In the genomic region with DNA sequence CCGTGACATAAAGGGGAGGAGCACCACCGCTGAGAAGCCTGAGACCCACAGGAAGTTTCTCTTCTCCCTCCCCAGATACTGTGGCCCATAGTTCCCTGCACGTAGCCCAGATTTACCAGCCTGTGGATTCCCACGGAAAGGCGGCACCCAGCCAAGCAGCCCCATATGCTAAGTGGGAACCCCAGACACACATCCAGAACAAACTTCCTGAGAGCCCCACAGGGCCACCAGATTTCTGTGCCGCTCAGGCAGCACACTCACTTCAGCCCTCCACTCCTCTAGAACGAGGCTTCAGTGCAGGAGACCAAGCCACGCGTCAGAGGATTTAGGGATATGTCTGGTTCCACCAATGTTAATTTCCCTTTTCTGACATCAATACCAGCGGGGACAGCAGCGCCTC, we compare ENCODE assay signal across 11 mouse cellular contexts.
DNase-seq lines count a peak whose midpoint lies in the region; ATAC-seq and TF ChIP-seq lines count a peak whose summit lies in the region.
"Had no signal": no experiment of that assay in that cellular context is flagged by ENCODE, and none has a peak within 500 bp of the region (broad histone marks: within the 10 kb centered on the region; RNA-seq: fewer than 3 reads in every experiment).

No protein-coding gene starts in this region.

- H3K4me1 ChIP-seq in heart, postnatal 0 days (ENCODE audit: control insufficient read depth, insufficient read depth): peaks cover 21% of the 10 kb centered on the region
- H3K4me1 ChIP-seq in neural tube, embryonic 12.5 days: peaks cover 22% of the 10 kb centered on the region
- H3K4me1 ChIP-seq in midbrain, embryonic 10.5 days: peaks cover 37% of the 10 kb centered on the region

- no peak overlapping the region for H3K9ac ChIP-seq in heart, postnatal 0 days (replicated peaks; ENCODE audit: low read depth, low read length)
- H3K9ac ChIP-seq in neural tube, embryonic 12.5 days: no peak overlapping the region
- H3K9ac ChIP-seq: embryonic facial prominence, embryonic 15.5 days; midbrain, embryonic 12.5 days had no signal

- no peaks in the 10 kb centered on the region for H3K9me3 ChIP-seq in heart, postnatal 0 days (replicated peaks; ENCODE audit: control insufficient read depth, low read length)
- no peaks in the 10 kb centered on the region for H3K9me3 ChIP-seq in neural tube, embryonic 12.5 days
- H3K9me3 ChIP-seq in midbrain, embryonic 10.5 days (replicated peaks): no peaks in the 10 kb centered on the region
- H3K9me3 ChIP-seq: embryonic facial prominence, embryonic 15.5 days; midbrain, embryonic 12.5 days had no signal

- H3K4me3 ChIP-seq in heart, postnatal 0 days (ENCODE audit: low read depth, low read length): peak overlapping the region; percentile 22
- H3K4me3 ChIP-seq in neural tube, embryonic 12.5 days: no peak overlapping the region
- no peak overlapping the region for H3K4me3 ChIP-seq in midbrain, embryonic 10.5 days
- H3K4me3 ChIP-seq: embryonic facial prominence, embryonic 15.5 days; midbrain, embryonic 12.5 days had no signal

- WGBS in heart, postnatal 0 days: 25% methylated on average over 11 of the region's 11 CpGs
- WGBS in neural tube, embryonic 12.5 days: 69% methylated on average over 11 of the region's 11 CpGs
- 73% methylated on average over 11 of the region's 11 CpGs for WGBS in midbrain, embryonic 10.5 days

- intact Hi-C loops in heart, postnatal 10 days (cut with DNase I): no loop called here

- H3K27ac ChIP-seq in heart, postnatal 0 days (ENCODE audit: low read depth): 0 out of 2 replicates have a peak overlapping the region, but pooled peaks have one; percentile 0
- no peak overlapping the region for H3K27ac ChIP-seq in neural tube, embryonic 12.5 days
- H3K27ac ChIP-seq in midbrain, embryonic 10.5 days (replicated peaks): no peak overlapping the region
- H3K27ac ChIP-seq: embryonic facial prominence, embryonic 15.5 days; midbrain, embryonic 12.5 days had no signal

- no peak for TF ChIP-seq EP300 in heart, postnatal 0 days (IDR thresholded peaks at IDR 0.05; ENCODE audit: low read depth)

- no peaks in the 10 kb centered on the region for H3K36me3 ChIP-seq in heart, postnatal 0 days (replicated peaks; ENCODE audit: control insufficient read depth, insufficient read depth, low read length)
- no peaks in the 10 kb centered on the region for H3K36me3 ChIP-seq in neural tube, embryonic 12.5 days
- no peaks in the 10 kb centered on the region for H3K36me3 ChIP-seq in midbrain, embryonic 10.5 days
- H3K36me3 ChIP-seq: embryonic facial prominence, embryonic 15.5 days; midbrain, embryonic 12.5 days had no signal

- TF ChIP-seq CTCF in heart, postnatal 0 days (IDR thresholded peaks at IDR 0.05; ENCODE audit: low read depth): no peak

- peak; percentile 11; the same call in 1 of the 2 replicates for ATAC-seq in heart, postnatal 0 days (ENCODE audit: insufficient read depth, low read depth)
- 0 out of 2 replicates have a peak, but pooled peaks have one; percentile 7 for ATAC-seq in neural tube, embryonic 12.5 days (ENCODE audit: low FRiP score, low read depth)
- peak; percentile 65 for ATAC-seq in frontal cortex, adult (ENCODE audit: low TSS enrichment)
- ATAC-seq in megakaryocyte, adult 5-6 weeks (ENCODE audit: poor library complexity, severe bottlenecking): no peak

- no peaks in the 10 kb centered on the region for H3K27me3 ChIP-seq in heart, postnatal 0 days (ENCODE audit: control insufficient read depth, insufficient read depth, low read length)
- no peaks in the 10 kb centered on the region for H3K27me3 ChIP-seq in neural tube, embryonic 12.5 days (replicated peaks)
- no peaks in the 10 kb centered on the region for H3K27me3 ChIP-seq in midbrain, embryonic 10.5 days (ENCODE audit: low read depth, poor library complexity, severe bottlenecking)
- H3K27me3 ChIP-seq: embryonic facial prominence, embryonic 15.5 days; midbrain, embryonic 12.5 days had no signal

- no peak for DNase-seq in heart, postnatal 0 days (ENCODE audit: low spot score)
- DNase-seq in heart, postnatal 10 days: no peak
- no peak for DNase-seq in neural tube, embryonic 10.5 days (ENCODE audit: extremely low spot score, low spot score)
- DNase-seq in right cerebral cortex, postnatal 14 days: peak; percentile 64
- no peak for DNase-seq in midbrain, embryonic 10.5 days (ENCODE audit: low spot score)
- DNase-seq: adrenal gland, adult 8-10 months had no signal

- H3K4me2 ChIP-seq in heart, postnatal 0 days (ENCODE audit: low read depth, low read length): peak overlapping the region; percentile 52
- H3K4me2 ChIP-seq in neural tube, embryonic 12.5 days (replicated peaks): no peak overlapping the region
- H3K4me2 ChIP-seq: embryonic facial prominence, embryonic 15.5 days; midbrain, embryonic 12.5 days had no signal
